9 mouse cellular contexts compared by ENCODE assay signal in the genomic region with DNA sequence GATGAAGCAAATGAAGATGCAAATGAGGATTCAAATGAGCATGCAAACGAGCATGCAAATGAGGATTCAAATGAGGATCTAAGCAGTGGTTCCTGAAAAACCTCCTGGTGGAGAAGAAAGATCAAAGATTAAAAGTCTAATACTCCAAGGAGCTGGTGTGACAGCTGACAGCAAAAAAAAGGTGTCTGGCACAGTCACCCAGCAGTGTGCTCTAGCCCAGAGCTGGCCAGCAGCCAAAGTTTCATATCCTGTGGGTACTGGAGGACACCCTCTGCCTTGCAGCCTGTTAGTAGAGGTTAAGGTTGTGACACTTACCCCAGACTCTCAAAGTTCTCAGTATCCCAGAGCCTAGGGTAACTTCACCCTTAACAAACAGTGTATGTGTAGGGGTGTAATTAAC.
A peak's percentile ranks its signal among the peaks of the same experiment; 100 is the strongest.
DNase-seq lines count a peak whose midpoint lies in the region; ATAC-seq and TF ChIP-seq lines count a peak whose summit lies in the region.
"Had no signal": no experiment of that assay in that cellular context is flagged by ENCODE, and none has a peak within 500 bp of the region (broad histone marks: within the 10 kb centered on the region; RNA-seq: fewer than 3 reads in every experiment).

No protein-coding gene starts in this region.

- TF ChIP-seq CTCF in heart, postnatal 0 days (IDR thresholded peaks at IDR 0.05; ENCODE audit: low read depth), result no peak
- TF ChIP-seq CTCF in liver, adult 2 months (IDR thresholded peaks at IDR 0.05; ENCODE audit: low read depth, low read length), result no peak

- DNase-seq in MEL-GATA-1-ER (ENCODE audit: extremely low read depth, low read depth) (peak; percentile 64), MN1 (ENCODE audit: low spot score) (no peak)
- DNase-seq in cerebellum, postnatal 14 days, result peak; percentile 87 to 91
- no peak for DNase-seq in heart, postnatal 0 days (ENCODE audit: low spot score)
- peak; percentile 4 for DNase-seq in liver, adult 2 months (ENCODE audit: extremely low read depth, low read depth, low spot score)

- no peak overlapping the region for H3K9ac ChIP-seq in intestine, embryonic 16.5 days (ENCODE audit: low read depth, low read length)
- H3K9ac ChIP-seq in intestine, embryonic 15.5 days, result no peak overlapping the region
- no peak overlapping the region for H3K9ac ChIP-seq in heart, postnatal 0 days (replicated peaks; ENCODE audit: low read depth, low read length)
- H3K9ac ChIP-seq in liver, adult 2 months (ENCODE audit: low read depth, low read length), result no peak overlapping the region
- no peak overlapping the region for H3K9ac ChIP-seq in neural tube, embryonic 13.5 days

- no peaks in the 10 kb centered on the region for H3K4me1 ChIP-seq in intestine, embryonic 16.5 days (ENCODE audit: control insufficient read depth, insufficient read depth, low read length)
- H3K4me1 ChIP-seq in intestine, embryonic 15.5 days (replicated peaks), result no peaks in the 10 kb centered on the region
- H3K4me1 ChIP-seq in heart, postnatal 0 days (ENCODE audit: control insufficient read depth, insufficient read depth), result peaks cover 9% of the 10 kb centered on the region; the same call in 1 of the 2 replicates
- H3K4me1 ChIP-seq in liver, adult 2 months (ENCODE audit: control insufficient read depth, insufficient read depth, low read length), result no peaks in the 10 kb centered on the region
- peaks cover 18% of the 10 kb centered on the region for H3K4me1 ChIP-seq in neural tube, embryonic 13.5 days (replicated peaks)

- TF ChIP-seq EP300 in heart, postnatal 0 days (IDR thresholded peaks at IDR 0.05; ENCODE audit: low read depth), result no peak

- no peak overlapping the region for H3K4me3 ChIP-seq in intestine, embryonic 16.5 days (ENCODE audit: low read length)
- no peak overlapping the region for H3K4me3 ChIP-seq in intestine, embryonic 15.5 days (replicated peaks)
- H3K4me3 ChIP-seq in heart, postnatal 0 days (ENCODE audit: low read depth, low read length), result no peak overlapping the region
- H3K4me3 ChIP-seq in liver, adult 2 months (ENCODE audit: insufficient read depth, low read depth, low read length), result no peak overlapping the region
- H3K4me3 ChIP-seq in neural tube, embryonic 13.5 days, result no peak overlapping the region

- 57% methylated on average over 1 of the region's 1 CpGs for WGBS in intestine, embryonic 16.5 days
- 74% methylated on average over 1 of the region's 1 CpGs for WGBS in intestine, embryonic 15.5 days
- WGBS in heart, postnatal 0 days, result 57% methylated on average over 1 of the region's 1 CpGs
- 31% methylated on average over 1 of the region's 1 CpGs for WGBS in liver, adult 2 months
- 43% methylated on average over 1 of the region's 1 CpGs for WGBS in neural tube, embryonic 13.5 days

- no peak overlapping the region for H3K27ac ChIP-seq in intestine, embryonic 16.5 days (ENCODE audit: low read length)
- H3K27ac ChIP-seq in intestine, embryonic 15.5 days, result no peak overlapping the region
- no peak overlapping the region for H3K27ac ChIP-seq in heart, postnatal 0 days (ENCODE audit: low read depth)
- no peak overlapping the region for H3K27ac ChIP-seq in liver, adult 2 months (replicated peaks; ENCODE audit: insufficient read depth, low read depth, low read length)
- peak overlapping the region; percentile 65 for H3K27ac ChIP-seq in neural tube, embryonic 13.5 days (replicated peaks)
- H3K27ac ChIP-seq: macrophage had no signal

- ATAC-seq in intestine, embryonic 16.5 days, result peak; percentile 50
- no peak for ATAC-seq in intestine, embryonic 15.5 days
- ATAC-seq in heart, postnatal 0 days (ENCODE audit: insufficient read depth, low read depth), result peak; percentile 67; the same call in 1 of the 2 replicates
- ATAC-seq in neural tube, embryonic 13.5 days (ENCODE audit: low read depth), result peak; percentile 83

- TF ChIP-seq POLR2A in liver, adult 2 months (IDR thresholded peaks at IDR 0.05; ENCODE audit: extremely low read depth, insufficient read depth, low read length), result no peak

- H3K9me3 ChIP-seq in intestine, embryonic 16.5 days (ENCODE audit: control insufficient read depth, low read length), result no peaks in the 10 kb centered on the region
- H3K9me3 ChIP-seq in intestine, embryonic 15.5 days, result no peaks in the 10 kb centered on the region
- H3K9me3 ChIP-seq in heart, postnatal 0 days (replicated peaks; ENCODE audit: control insufficient read depth, low read length), result no peaks in the 10 kb centered on the region
- no peaks in the 10 kb centered on the region for H3K9me3 ChIP-seq in neural tube, embryonic 13.5 days

- no peaks in the 10 kb centered on the region for H3K27me3 ChIP-seq in intestine, embryonic 16.5 days (replicated peaks; ENCODE audit: control insufficient read depth, insufficient read depth, low read length)
- H3K27me3 ChIP-seq in intestine, embryonic 15.5 days (replicated peaks), result no peaks in the 10 kb centered on the region
- no peaks in the 10 kb centered on the region for H3K27me3 ChIP-seq in heart, postnatal 0 days (ENCODE audit: control insufficient read depth, insufficient read depth, low read length)
- H3K27me3 ChIP-seq in liver, adult 2 months (ENCODE audit: control insufficient read depth, insufficient read depth, low read length), result no peaks in the 10 kb centered on the region
- H3K27me3 ChIP-seq in neural tube, embryonic 13.5 days, result no peaks in the 10 kb centered on the region

- H3K79me2 ChIP-seq in liver, adult 2 months (ENCODE audit: control insufficient read depth, insufficient read depth, low read length), result no peaks in the 10 kb centered on the region

- H3K36me3 ChIP-seq in intestine, embryonic 16.5 days (ENCODE audit: control insufficient read depth, insufficient read depth, low read length), result no peaks in the 10 kb centered on the region
- no peaks in the 10 kb centered on the region for H3K36me3 ChIP-seq in intestine, embryonic 15.5 days
- no peaks in the 10 kb centered on the region for H3K36me3 ChIP-seq in heart, postnatal 0 days (replicated peaks; ENCODE audit: control insufficient read depth, insufficient read depth, low read length)
- no peaks in the 10 kb centered on the region for H3K36me3 ChIP-seq in liver, adult 2 months (ENCODE audit: control insufficient read depth, insufficient read depth, low read length)
- no peaks in the 10 kb centered on the region for H3K36me3 ChIP-seq in neural tube, embryonic 13.5 days

- no peak overlapping the region for H3K4me2 ChIP-seq in intestine, embryonic 16.5 days (ENCODE audit: low read depth, low read length)
- H3K4me2 ChIP-seq in intestine, embryonic 15.5 days (replicated peaks), result no peak overlapping the region
- H3K4me2 ChIP-seq in heart, postnatal 0 days (ENCODE audit: low read depth, low read length), result no peak overlapping the region
- no peak overlapping the region for H3K4me2 ChIP-seq in neural tube, embryonic 13.5 days

Comparison
In these comparisons a context has a peak if more than half of its experiments do, and no peak if none do; other contexts are left out.
1. DNase-seq: peak in MEL-GATA-1-ER (single experiment), cerebellum, postnatal 14 days (2 of 2) and liver, adult 2 months (single experiment); none in heart, postnatal 0 days (single experiment) and MN1 (single experiment).